Mouse (Mus musculus) adrenal gland, adult 18-20 months (tissue): Measurements from ENCODE around the gene Pigk. TPM values are rescaled to one million over a fixed set of nuclear protein-coding genes. Genes with fewer than 3 reads are reported as not detected.
A peak's percentile ranks its signal among the peaks of the same experiment; 100 is the strongest.

Source experiments
- DNase-seq, 2 experiments: peaks; one replicate each; pipeline ENCODE4 v3.0.0; 2021 to 2022; ENCODE audit warnings: low spot score in 2 of 2
- total RNA-seq, 2 experiments: library from RNA; stranded (reverse); gene quantifications; 1 replicate in 1 of 2; 2 replicates in 1 of 2; pipeline ENCODE4 v1.2.3; 2021

Pigk gene
- total RNA-seq, 2 experiments from 2014 or later: 50.6 to 63.5 TPM

DNA sequence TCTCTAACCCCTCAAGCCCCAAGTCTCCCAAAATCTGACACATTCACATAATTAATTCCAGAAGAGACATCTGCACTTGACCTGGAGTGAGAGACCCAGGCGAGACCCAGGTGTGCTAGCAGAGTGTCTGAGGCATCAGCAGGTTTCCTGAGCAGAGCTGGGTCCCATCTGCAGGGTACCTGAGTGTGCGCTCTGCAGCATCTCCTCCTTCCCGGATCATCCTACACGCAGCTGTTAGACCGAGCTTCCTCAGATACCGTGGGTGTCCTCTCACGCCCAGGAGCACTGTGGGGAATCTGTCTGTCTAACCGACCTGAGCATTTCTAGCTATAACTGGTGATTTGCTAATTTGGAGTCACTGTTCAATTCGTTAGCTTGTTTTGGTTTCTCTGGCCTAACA, 10.5 kb downstream of the Pigk start:
- no peak for DNase-seq

- DNase-seq: no peak
Observed at GRCm38 (mm10) chr3:152728238-152728637, 14.3 kb downstream of the Pigk start.

- no peak for DNase-seq
Observed at GRCm38 (mm10) chr3:152733011-152733410, 19.1 kb downstream of the Pigk start.

- DNase-seq: no peak
Observed at GRCm38 (mm10) chr3:152733513-152733912, 19.6 kb downstream of the Pigk start.

DNA sequence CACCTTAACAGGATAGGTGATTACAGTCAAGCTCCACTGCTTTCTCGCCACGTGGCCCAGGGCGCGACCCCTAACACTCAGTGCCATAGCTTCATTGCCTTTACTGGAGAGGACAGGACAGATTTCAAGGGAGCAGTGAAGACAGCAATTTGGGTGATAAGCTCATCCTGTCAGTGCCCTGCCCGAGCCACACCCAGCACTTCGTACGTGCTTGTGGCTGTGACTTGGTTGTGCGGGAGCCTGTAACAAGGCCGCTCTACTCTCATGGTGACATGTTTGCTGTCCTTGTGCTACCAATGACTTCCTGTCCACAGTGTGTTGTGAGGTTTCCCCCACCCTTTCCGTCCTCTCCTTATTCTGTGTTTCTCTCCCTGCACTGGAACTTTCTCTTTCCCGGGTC, 20.2 kb downstream of the Pigk start:
- no peak for DNase-seq

- no peak for DNase-seq
Observed at GRCm38 (mm10) chr3:152735601-152736250, 21.8 kb downstream of the Pigk start.

GRCm38 (mm10) chr3:152744301-152744700, 30.4 kb downstream of the Pigk start:
- DNase-seq: no peak

DNA sequence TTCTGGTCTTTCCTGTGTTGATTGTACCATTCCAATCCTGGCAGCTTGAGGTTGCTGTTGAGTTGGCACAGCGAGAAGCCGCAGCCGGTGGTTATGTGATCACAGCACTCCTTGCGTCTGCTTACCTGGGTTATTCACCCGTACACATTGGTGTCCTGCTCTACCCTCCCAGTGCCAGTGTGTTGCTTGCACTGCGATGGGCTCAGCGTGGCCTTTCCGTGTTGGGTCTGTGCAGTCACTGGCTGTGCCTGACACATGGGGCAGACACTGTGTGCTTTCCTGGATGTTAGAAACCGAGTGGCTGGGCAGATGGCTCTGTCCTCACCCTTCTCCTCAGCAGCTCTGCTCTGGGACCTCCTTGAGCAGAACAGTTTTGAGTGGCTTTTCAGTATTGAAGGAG, 31.7 kb downstream of the Pigk start:
- DNase-seq: no peak

GRCm38 (mm10) chr3:152749461-152749871, 35.6 kb downstream of the Pigk start:
- DNase-seq: no peak

- no peak for DNase-seq
Observed at GRCm38 (mm10) chr3:152749881-152750280, 36.0 kb downstream of the Pigk start.

- no peak for DNase-seq
Observed at GRCm38 (mm10) chr3:152752911-152753310, 39.0 kb downstream of the Pigk start.

DNA sequence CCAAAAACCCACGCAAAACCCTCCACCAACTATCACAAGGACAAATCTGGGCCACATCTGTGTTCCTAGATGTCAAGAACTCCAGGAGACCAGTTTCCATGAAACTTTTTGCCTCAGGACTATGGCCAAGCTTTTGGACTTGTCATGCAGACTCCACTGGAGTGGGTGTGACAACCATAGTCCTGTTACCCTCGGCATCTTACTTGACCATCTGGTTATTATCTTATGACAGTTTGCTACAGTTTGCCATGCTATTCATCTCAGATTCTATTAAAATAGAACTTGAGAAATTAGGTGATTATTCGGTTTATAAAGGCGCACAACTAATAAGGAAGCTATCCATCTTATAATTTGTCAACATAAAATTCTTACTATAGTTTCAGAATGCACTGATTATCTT, 39.4 kb downstream of the Pigk start:
- no peak for DNase-seq

DNA sequence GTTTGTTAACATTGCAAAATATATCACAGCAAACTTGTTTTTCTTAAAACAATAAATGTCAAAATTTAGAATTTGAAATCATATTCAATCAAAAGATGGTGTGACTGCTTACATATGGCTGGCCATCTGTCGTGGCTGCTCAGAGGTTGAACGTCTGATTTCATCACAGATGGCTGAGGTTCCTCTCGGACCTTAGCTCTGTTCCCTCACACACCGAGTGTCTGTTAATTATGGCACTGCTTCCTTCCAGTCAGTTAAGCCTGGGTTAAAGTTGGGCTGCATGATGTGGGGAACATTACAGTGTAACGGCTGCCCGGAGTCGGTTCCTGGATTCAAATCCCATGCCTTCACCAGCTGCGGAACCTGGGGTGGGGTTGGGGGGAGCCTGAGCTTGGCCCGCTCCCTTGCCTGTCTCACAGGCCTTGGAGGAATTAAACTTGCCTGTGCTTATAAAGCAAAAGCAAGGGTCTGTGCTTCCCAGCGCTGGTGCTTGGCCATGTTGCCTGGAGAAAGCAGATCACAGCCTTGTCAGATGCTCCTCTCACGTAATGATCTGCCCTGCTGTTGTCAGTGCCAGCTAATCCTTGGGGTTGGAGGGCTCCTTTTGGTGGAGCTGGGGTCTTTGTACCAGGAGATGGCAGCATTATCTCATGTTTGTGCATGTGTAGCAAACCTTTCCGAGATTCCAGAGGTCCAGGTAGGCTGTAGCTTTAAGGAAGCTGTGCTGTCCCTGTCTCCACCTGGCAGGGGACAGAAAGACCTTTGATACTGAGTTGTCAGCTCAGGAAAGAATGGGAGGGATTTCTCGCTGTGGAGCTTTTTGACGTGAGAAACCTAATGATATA, 40.2 kb downstream of the Pigk start:
- DNase-seq: no peak

GRCm38 (mm10) chr3:152755515-152755914, 41.6 kb downstream of the Pigk start:
- no peak for DNase-seq

DNA sequence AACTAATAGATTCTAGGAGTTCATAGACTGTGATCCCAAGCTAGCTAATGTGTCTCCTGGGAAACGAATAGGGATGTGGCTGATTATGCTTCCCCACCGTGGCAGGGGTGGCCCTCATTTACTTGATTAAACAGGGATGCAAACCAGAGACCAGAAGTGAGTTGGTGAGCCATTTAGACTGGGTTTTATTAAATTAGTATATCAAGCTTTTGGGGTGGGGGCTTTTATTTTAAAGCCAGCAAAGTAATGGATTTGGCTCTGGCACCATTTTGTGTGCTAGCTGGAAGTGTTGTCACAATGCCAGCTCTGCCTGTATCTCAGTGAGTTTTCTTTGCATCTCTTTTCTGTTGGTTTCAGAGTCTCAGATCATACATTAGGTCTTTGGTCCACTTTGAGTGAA, 43.0 kb downstream of the Pigk start:
- DNase-seq: no peak

DNA sequence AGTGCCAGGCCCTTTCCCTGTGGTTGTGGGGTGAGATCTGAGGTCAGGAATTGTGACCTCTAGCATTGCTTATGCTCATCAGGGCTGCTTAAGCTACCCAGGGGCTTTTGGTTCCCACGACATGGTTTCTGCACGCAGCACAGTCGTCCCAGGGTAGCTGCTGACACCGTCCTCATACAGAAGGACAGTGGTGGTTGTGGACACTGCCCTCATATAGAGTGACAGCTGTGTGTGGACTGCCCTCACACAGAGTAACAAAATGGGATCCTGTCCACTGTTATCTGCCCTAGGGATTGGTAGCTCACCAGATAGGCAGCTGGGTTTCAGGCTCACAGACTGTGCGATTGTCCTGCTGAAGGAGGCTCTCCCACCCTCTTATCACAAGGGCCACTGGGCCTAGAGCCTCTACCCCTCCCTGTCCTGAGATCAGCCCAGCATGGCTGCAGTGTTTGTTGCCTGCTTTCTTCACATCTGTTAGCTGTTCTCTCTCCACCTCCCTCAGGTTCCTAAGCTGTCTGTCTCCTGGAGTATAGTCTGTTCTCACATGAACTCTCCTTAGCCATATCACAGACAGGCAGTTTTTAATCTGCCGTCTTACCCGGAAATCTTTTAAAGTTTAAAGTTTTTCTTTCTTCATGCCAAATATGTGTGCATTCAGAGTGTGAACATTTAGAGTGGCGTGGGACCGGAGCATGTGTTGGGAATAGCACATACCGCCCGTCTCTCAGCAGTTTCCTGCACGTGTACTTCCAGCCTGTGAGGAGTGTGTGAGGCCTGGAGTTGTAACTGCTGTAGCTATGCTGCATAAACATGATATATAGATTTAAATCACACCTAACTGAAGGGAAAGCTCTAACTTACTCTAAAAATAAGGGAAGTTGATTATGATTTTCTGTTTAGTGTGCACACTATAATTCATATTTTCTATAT, 43.8 kb downstream of the Pigk start:
- no peak for DNase-seq

DNA sequence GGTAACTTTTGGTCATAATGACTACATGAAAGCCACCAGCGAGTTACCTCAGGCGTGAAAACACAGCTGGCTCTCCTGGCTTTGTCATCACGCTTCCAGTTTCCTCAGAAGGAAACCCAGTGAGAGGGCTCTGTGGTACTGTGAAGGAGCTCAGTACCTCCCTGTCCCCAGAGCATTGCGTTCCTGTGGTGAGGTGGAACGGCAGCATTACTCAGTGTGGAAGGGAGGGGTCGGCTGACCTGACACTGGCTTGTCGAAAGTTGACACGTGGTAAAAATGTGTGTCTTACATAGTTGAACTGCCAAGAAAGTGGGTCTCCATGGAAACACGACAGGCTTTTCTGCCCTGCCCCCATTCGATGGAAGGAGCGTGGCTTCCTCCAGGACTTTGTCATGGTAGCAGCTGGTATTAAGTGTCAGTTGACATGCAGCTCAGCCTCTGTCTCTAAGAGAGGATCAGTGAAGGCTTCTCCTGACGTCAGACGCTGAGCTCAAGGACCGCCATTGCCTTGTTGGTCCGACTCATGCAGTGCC, 44.7 kb downstream of the Pigk start:
- no peak for DNase-seq

GRCm38 (mm10) chr3:152761116-152761515, 47.2 kb downstream of the Pigk start:
- peak; percentile 31 to 37 for DNase-seq

GRCm38 (mm10) chr3:152761661-152762060, 47.8 kb downstream of the Pigk start:
- DNase-seq: no peak

- DNase-seq: no peak
Observed at GRCm38 (mm10) chr3:152762302-152762701, 48.4 kb downstream of the Pigk start.
